Mouse (Mus musculus) myocyte (in vitro differentiated cells): Measurements from ENCODE around the gene S100pbp. TPM values are rescaled to one million over a fixed set of nuclear protein-coding genes. Genes with fewer than 3 reads are reported as not detected.

Experiments
- H3K27me3 ChIP-seq: one replicate; pipeline ENCODE4 v1.6.1; 2011; ENCODE audit not compliant: control insufficient read depth, insufficient read depth, insufficient read length
- H3K36me3 ChIP-seq: one replicate; pipeline ENCODE4 v1.6.1; 2011; ENCODE audit not compliant: control insufficient read depth, insufficient read depth
- H3K4me2 ChIP-seq: one replicate; pipeline ENCODE4 v1.6.1; 2011; ENCODE audit warnings: low read depth, control low read depth
- H3K4me3 ChIP-seq: one replicate; pipeline ENCODE4 v1.5.1; 2011; ENCODE audit warnings: mild to moderate bottlenecking, control low read depth, moderate library complexity
- H3K79me2 ChIP-seq: one replicate; pipeline ENCODE4 v1.6.1; 2011; ENCODE audit not compliant: control insufficient read depth, insufficient read depth
- H3ac ChIP-seq: one replicate; pipeline ENCODE4 v1.6.1; 2011; ENCODE audit not compliant: control insufficient read depth, insufficient read length
- E2F4 ChIP-seq: IDR thresholded peaks from one replicate; pipeline ENCODE4 v1.6.1; 2011; ENCODE audit warnings: mild to moderate bottlenecking, control low read depth, moderate library complexity; ENCODE audit not compliant: insufficient read depth
- MAX ChIP-seq: IDR thresholded peaks from one replicate; pipeline ENCODE4 v1.6.1; 2011; ENCODE audit warnings: low read depth, mild to moderate bottlenecking, control low read depth
- MYOD1 ChIP-seq, 3 experiments: IDR thresholded peaks; one replicate each; pipeline ENCODE4 v1.6.1; 2011; ENCODE audit warnings: control low read depth in 2 of 3, low read depth in 2 of 3, mild to moderate bottlenecking in 2 of 3, moderate library complexity in 1 of 3; ENCODE audit not compliant: insufficient read length in 2 of 3, control insufficient read depth in 1 of 3
- MYOG ChIP-seq, 3 experiments: IDR thresholded peaks; one replicate each; pipeline ENCODE4 v1.6.1; 2011; ENCODE audit warnings: control low read depth in 2 of 3, low read depth in 2 of 3, mild to moderate bottlenecking in 2 of 3; ENCODE audit not compliant: insufficient read length in 2 of 3, control insufficient read depth in 1 of 3, insufficient read depth in 1 of 3
- POLR2A ChIP-seq: IDR thresholded peaks from one replicate; pipeline ENCODE4 v1.6.1; 2011; ENCODE audit warnings: low read depth, mild to moderate bottlenecking, control low read depth, moderate library complexity; ENCODE audit not compliant: insufficient read length
- POLR2AphosphoS2 ChIP-seq: IDR thresholded peaks from one replicate; pipeline ENCODE4 v1.6.1; 2011; ENCODE audit warnings: low read depth, control low read depth; ENCODE audit not compliant: insufficient read length
- REST ChIP-seq: IDR thresholded peaks from one replicate; pipeline ENCODE4 v1.6.1; 2011; ENCODE audit warnings: mild to moderate bottlenecking, control low read depth, moderate library complexity; ENCODE audit not compliant: insufficient read depth, insufficient read length
- SRF ChIP-seq: IDR thresholded peaks from one replicate; pipeline ENCODE4 v1.6.1; 2011; ENCODE audit warnings: low read depth; ENCODE audit not compliant: control insufficient read depth, insufficient read length
- TCF12 ChIP-seq: IDR thresholded peaks from one replicate; pipeline ENCODE4 v1.6.1; 2011; ENCODE audit warnings: mild to moderate bottlenecking, control low read depth; ENCODE audit not compliant: poor library complexity, insufficient read depth, severe bottlenecking
- TCF3 ChIP-seq: IDR thresholded peaks from one replicate; pipeline ENCODE4 v1.6.1; 2011; ENCODE audit warnings: low read depth, control low read depth; ENCODE audit not compliant: insufficient read length
- USF1 ChIP-seq: IDR thresholded peaks from one replicate; pipeline ENCODE4 v1.6.1; 2011; ENCODE audit warnings: low read depth, mild to moderate bottlenecking, control low read depth, moderate library complexity
- polyA plus RNA-seq: library from polyadenylated mRNA; unstranded; fragments of >200 nt; fragmentation: generic; extraction: Trizol; gene quantifications from one replicate; pipeline ENCODE4 v1.2.1, GENCODE M21; 2012; ENCODE audit warnings: missing spikeins

S100pbp gene
- polyA plus RNA-seq, 1 experiment, result 7.8 TPM

GRCm38 (mm10) chr4:129188803-129189541, 555 bp downstream of the S100pbp start:
- H3K4me3 ChIP-seq, result peak overlapping the region; percentile 99
- H3K36me3 ChIP-seq, result peaks cover 17% of the 10 kb centered on the region
- TF ChIP-seq USF1 (no peak), POLR2A (peak; percentile 36), POLR2AphosphoS2 (peak; percentile 31), MYOD1 (IDR thresholded peaks at IDR 0.05; ENCODE audit: control insufficient read depth in 1 of 3, insufficient read length in 2 of 3, low read depth in 2 of 3) (peak in 1 of 3 experiments; percentile 29)
- peak overlapping the region; percentile 63 for H3ac ChIP-seq
- H3K79me2 ChIP-seq, result peaks cover 82% of the 10 kb centered on the region
- H3K4me2 ChIP-seq, result peak overlapping the region; percentile 76
- H3K27me3 ChIP-seq, result no peaks in the 10 kb centered on the region

GRCm38 (mm10) chr4:129188041-129188659, 1.4 kb downstream of the S100pbp start:
- Histone ChIP-seq H3K36me3 (peaks cover 11% of the 10 kb centered on the region), H3K27me3 (no peaks in the 10 kb centered on the region), H3ac (peak overlapping the region; percentile 63), H3K79me2 (peaks cover 79% of the 10 kb centered on the region), H3K4me3 (peak overlapping the region; percentile 99), H3K4me2 (peak overlapping the region; percentile 76)
- TF ChIP-seq SRF (no peak), REST (no peak), POLR2A (no peak), MAX (no peak), TCF3 (no peak), MYOG (IDR thresholded peaks at IDR 0.05; ENCODE audit: control insufficient read depth in 1 of 3, insufficient read depth in 1 of 3, insufficient read length in 2 of 3, low read depth in 2 of 3) (no peak), USF1 (no peak), TCF12 (no peak)

DNA sequence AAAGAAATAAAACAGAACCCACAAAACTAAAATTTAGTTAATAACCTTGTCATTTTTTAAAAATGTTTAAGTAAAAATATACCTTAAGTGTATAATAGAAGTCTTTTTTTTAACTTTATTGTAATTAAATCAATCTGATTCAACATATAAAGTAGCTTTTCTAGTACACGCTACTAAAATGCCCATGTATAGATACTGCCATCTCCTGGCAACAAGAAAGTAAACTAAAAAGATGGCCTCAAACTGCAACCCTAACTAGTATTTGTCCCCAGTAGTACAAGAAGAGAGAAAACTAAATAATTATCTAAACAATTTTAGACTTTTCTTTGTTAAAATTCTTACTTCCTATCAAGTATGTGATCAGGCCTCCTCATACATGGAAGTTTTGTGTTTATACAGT, 10.0 kb downstream of the S100pbp start:
- no peak overlapping the region for H3ac ChIP-seq
- H3K36me3 ChIP-seq, result peaks cover 53% of the 10 kb centered on the region
- no peaks in the 10 kb centered on the region for H3K27me3 ChIP-seq
- peaks cover 7% of the 10 kb centered on the region for H3K79me2 ChIP-seq
- H3K4me3 ChIP-seq, result no peak overlapping the region
- H3K4me2 ChIP-seq, result no peak overlapping the region
- no peak for TF ChIP-seq MYOG (IDR thresholded peaks at IDR 0.05; ENCODE audit: control insufficient read depth in 1 of 3, insufficient read depth in 1 of 3, insufficient read length in 2 of 3, low read depth in 2 of 3)
- TF ChIP-seq POLR2A, result no peak
- TF ChIP-seq TCF3, result no peak
- TF ChIP-seq MYOD1 (IDR thresholded peaks at IDR 0.05; ENCODE audit: control insufficient read depth in 1 of 3, insufficient read length in 2 of 3, low read depth in 2 of 3), result no peak
- TF ChIP-seq MAX, result no peak
- TF ChIP-seq POLR2AphosphoS2, result no peak
- no peak for TF ChIP-seq USF1

GRCm38 (mm10) chr4:129172529-129172928, 17.0 kb downstream of the S100pbp start:
- H3K4me2 ChIP-seq, result no peak overlapping the region
- peaks cover 62% of the 10 kb centered on the region for H3K36me3 ChIP-seq
- TF ChIP-seq E2F4 (no peak), MYOD1 (IDR thresholded peaks at IDR 0.05; ENCODE audit: control insufficient read depth in 1 of 3, insufficient read length in 2 of 3, low read depth in 2 of 3) (no peak), REST (no peak)
- no peaks in the 10 kb centered on the region for H3K27me3 ChIP-seq
- no peak overlapping the region for H3ac ChIP-seq
- no peak overlapping the region for H3K4me3 ChIP-seq
- no peaks in the 10 kb centered on the region for H3K79me2 ChIP-seq

- H3ac ChIP-seq, result no peak overlapping the region
- no peak for TF ChIP-seq MYOD1 (IDR thresholded peaks at IDR 0.05; ENCODE audit: control insufficient read depth in 1 of 3, insufficient read length in 2 of 3, low read depth in 2 of 3)
- TF ChIP-seq TCF12, result no peak
- TF ChIP-seq E2F4, result no peak
- no peak for TF ChIP-seq REST
- TF ChIP-seq SRF, result no peak
- TF ChIP-seq MAX, result no peak
- H3K36me3 ChIP-seq, result peaks cover 19% of the 10 kb centered on the region
- no peaks in the 10 kb centered on the region for H3K79me2 ChIP-seq
- no peaks in the 10 kb centered on the region for H3K27me3 ChIP-seq
- H3K4me2 ChIP-seq, result no peak overlapping the region
- no peak overlapping the region for H3K4me3 ChIP-seq
These were observed 27.8 kb downstream of the S100pbp start for GRCm38 (mm10) chr4:129161581-129162255.
